Mouse (Mus musculus): ENCODE data around the gene U2af2.

U2af2 gene

DNA sequence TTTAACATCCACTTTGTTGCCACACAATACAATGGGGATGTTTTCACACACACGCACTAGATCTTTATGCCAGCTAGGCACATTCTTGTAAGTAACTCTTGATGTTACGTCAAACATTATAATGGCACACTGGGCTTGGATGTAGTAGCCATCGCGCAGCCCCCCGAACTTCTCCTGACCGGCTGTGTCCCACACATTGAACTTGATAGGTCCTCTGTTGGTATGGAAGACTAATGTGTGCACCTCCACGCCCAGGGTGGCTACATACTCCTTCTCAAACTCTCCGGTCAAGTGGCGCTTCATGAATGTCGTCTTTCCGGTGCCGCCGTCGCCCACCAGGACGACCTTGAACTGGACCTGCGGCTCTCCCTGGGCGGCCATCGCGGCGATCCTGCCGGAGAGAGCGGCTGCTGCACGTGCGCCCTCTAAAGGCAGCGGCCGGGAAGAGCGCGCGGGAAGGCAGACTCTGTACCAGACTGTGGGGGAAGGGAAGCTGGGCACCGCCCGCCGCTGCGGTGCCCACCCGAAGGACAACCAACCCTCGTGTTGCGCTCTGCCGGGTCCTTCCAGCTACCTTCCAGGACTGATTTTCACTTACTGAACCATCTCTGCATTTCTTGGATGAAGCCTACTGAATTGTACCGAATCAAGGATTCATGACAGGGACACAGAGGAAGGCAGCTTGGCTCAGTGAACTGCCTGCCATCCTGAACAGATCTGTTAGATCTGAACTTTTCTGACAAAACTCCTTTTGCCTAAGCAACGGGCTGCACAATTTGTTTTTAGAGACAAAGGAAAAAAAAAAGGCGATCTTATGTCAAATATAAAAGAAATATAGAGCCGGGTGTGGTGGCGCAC, 63.8 kb downstream of the U2af2 start, which contains the start of gene Rasl2-9:
Gene Rasl2-9, minus strand, starts transcription at position 402 of the 858 bp plus-strand sequence.
- DNase-seq, result peak; percentile 80

Measured in liver (tissue).